Mouse (Mus musculus): ENCODE measurements around the gene Atp1b3. TPM values are rescaled to one million over a fixed set of nuclear protein-coding genes. Genes with fewer than 3 reads are reported as not detected.

The Atp1b3 gene
- polyA plus RNA-seq, 1 experiment: 72.2 TPM

DNA sequence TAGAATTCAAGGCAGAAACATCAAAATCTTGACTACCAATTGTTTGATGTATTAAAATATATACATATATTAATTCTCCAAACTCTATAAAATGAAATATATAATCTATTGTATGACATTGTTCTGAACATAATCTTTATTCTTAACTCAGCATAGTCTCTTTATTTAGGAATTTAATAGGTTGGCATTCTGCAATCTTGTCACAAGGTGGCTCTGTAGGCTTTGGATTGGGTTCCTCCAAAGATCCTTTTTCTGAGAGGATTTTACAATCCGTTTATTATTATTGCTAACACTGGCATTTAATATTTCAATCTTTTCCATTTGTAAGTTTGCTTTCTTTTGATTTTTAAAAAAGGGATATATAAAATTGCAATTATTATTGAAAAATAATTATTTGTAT, 79.3 kb downstream of the Atp1b3 start:
- no peak for TF ChIP-seq POLR2A (IDR thresholded peaks at IDR 0.05; ENCODE audit: borderline replicate concordance, control insufficient read depth, low read depth, low read length)
- no peak for TF ChIP-seq CTCF (IDR thresholded peaks at IDR 0.05; ENCODE audit: control insufficient read depth, insufficient read depth, low read length)
- Histone ChIP-seq H3K4me3 (replicated peaks; ENCODE audit: control insufficient read depth, low read depth, low read length) (no peak overlapping the region), H3K4me1 (ENCODE audit: control insufficient read depth, insufficient read depth, low read length) (no peaks in the 10 kb centered on the region), H3K27ac (ENCODE audit: control insufficient read depth, insufficient read depth, low read depth, low read length, poor library complexity) (no peak overlapping the region)
- 35% methylated on average over 1 of the region's 1 CpGs for WGBS

Other genes with a start within 250 kb of the Atp1b3 start
- 0.34 and 0.62 TPM in 2 replicates for gene Gk5, start 245.1 kb downstream of the Atp1b3 start, polyA plus RNA-seq (2011; ENCODE audit: insufficient read depth, insufficient read length, low replicate concordance, missing spikeins)
- 72.5 and 97.5 TPM in 2 replicates for gene Tfdp2, start 168.2 kb downstream of the Atp1b3 start, polyA plus RNA-seq (2011; ENCODE audit: insufficient read depth, insufficient read length, low replicate concordance, missing spikeins)
- 30.2 and 62.2 TPM in 2 replicates for gene Rnf7, start 114.2 kb upstream of the Atp1b3 start, polyA plus RNA-seq (2011; ENCODE audit: insufficient read depth, insufficient read length, low replicate concordance, missing spikeins)
- gene Gm28729, start 160.8 kb upstream of the Atp1b3 start, polyA plus RNA-seq (2011; ENCODE audit: insufficient read depth, insufficient read length, low replicate concordance, missing spikeins): not detected in 2 replicates